Mouse (Mus musculus) neural tube, embryonic 15.5 days (tissue): ENCODE results near the gene Eef1a1. TPM values are rescaled to one million over a fixed set of nuclear protein-coding genes. Genes with fewer than 3 reads are reported as not detected.
A peak's percentile ranks its signal among the peaks of the same experiment; 100 is the strongest.
"Not testable (repeated sequence)": the region's sequence is repeated elsewhere in the genome, so short reads cannot be mapped to it uniquely, and the experiment has no call there.

Experiments
- ATAC-seq: fragments of 200-750 bp; cut with Nextera tagmentation; 2 replicates; pipeline ENCODE4 v1.8.0; 2017; ENCODE audit warnings: mild to moderate bottlenecking, moderate TSS enrichment, moderate library complexity; ENCODE audit not compliant: low FRiP score
- H3K27ac ChIP-seq: fragments of 300-500 bp; sonication (generic); replicated peaks from 2 replicates; pipeline ENCODE4 v1.5.1; 2015; ENCODE audit warnings: mild to moderate bottlenecking, inconsistent platforms
- H3K27me3 ChIP-seq: fragments of 300-500 bp; sonication (generic); replicated peaks from 2 replicates; pipeline ENCODE4 v1.6.1; 2015; ENCODE audit warnings: inconsistent platforms
- H3K36me3 ChIP-seq: fragments of 300-500 bp; sonication (generic); 2 replicates; pipeline ENCODE4 v1.6.1; 2015; ENCODE audit warnings: inconsistent platforms
- H3K4me1 ChIP-seq: fragments of 300-500 bp; sonication (generic); 2 replicates; pipeline ENCODE4 v1.6.1; 2015; ENCODE audit warnings: inconsistent platforms
- H3K4me2 ChIP-seq: fragments of 300-500 bp; sonication (generic); 2 replicates; pipeline ENCODE4 v1.6.1; 2015; ENCODE audit warnings: inconsistent platforms, mild to moderate bottlenecking, moderate library complexity
- H3K4me3 ChIP-seq: fragments of 300-500 bp; sonication (generic); replicated peaks from 2 replicates; pipeline ENCODE4 v1.5.1; 2015; ENCODE audit warnings: mild to moderate bottlenecking, inconsistent platforms
- H3K9ac ChIP-seq: fragments of 300-500 bp; sonication (generic); replicated peaks from 2 replicates; pipeline ENCODE4 v1.6.1; 2015; ENCODE audit warnings: mild to moderate bottlenecking, inconsistent platforms
- H3K9me3 ChIP-seq: fragments of 300-500 bp; sonication (generic); replicated peaks from 2 replicates; pipeline ENCODE4 v1.6.1; 2016; ENCODE audit warnings: inconsistent platforms
- WGBS: fragments of 180-500 bp; shearing (Covaris S2); methylation state at CpG from one replicate; pipeline ENCODE4 v1.1.7; 2015; ENCODE audit warnings: mixed read lengths; 5-methylcytosine and 5-hydroxymethylcytosine counted together
- polyA plus RNA-seq: library from polyadenylated mRNA; unstranded; fragments of >200 nt; fragmentation: Nextera tagmentation; extraction: Ambion mirVana; gene quantifications from 2 replicates; pipeline ENCODE4 v1.2.1, GENCODE M21; 2015

Eef1a1 gene
- polyA plus RNA-seq, 1 experiment from 2014 or later, result 2,707 TPM

DNA sequence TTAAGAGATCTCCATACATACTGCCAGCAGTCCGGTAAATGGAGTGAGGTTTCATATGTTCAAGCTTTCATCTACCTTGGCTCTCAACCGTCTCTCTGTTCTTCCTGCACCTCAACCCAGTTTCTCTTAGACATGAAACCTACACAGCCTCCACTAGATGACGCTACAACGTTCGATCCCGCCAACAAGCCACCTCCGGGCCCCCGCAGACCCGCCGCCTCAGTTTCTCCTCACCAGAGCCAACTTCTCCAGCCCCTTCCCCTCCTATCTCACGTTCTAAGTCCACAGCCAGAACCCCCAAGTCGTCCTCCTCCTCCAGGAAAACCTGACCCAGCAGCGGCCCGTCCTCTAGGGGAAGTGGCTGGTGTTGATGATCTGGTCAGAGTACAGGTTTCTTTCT, 32.7 kb upstream of the Eef1a1 start:
- Histone ChIP-seq H3K4me1 (peaks cover 23% of the 10 kb centered on the region), H3K9ac (peak overlapping the region; percentile 61), H3K27me3 (no peaks in the 10 kb centered on the region), H3K4me3 (peak overlapping the region; percentile 49), H3K9me3 (no peaks in the 10 kb centered on the region), H3K27ac (peak overlapping the region; percentile 77), H3K4me2 (peak overlapping the region; percentile 88), H3K36me3 (no peaks in the 10 kb centered on the region)
- peak; percentile 16 for ATAC-seq
- WGBS, result 36% methylated on average over 14 of the region's 14 CpGs

GRCm38 (mm10) chr9:78520780-78521601, 32.0 kb upstream of the Eef1a1 start:
- peak overlapping the region; percentile 49 for H3K4me3 ChIP-seq
- H3K9me3 ChIP-seq, result no peaks in the 10 kb centered on the region
- WGBS, result 2% methylated on average over 40 of the region's 40 CpGs
- peaks cover 21% of the 10 kb centered on the region for H3K4me1 ChIP-seq
- no peaks in the 10 kb centered on the region for H3K36me3 ChIP-seq
- peak overlapping the region; percentile 77 for H3K27ac ChIP-seq
- peak; percentile 73 for ATAC-seq
- H3K27me3 ChIP-seq, result no peaks in the 10 kb centered on the region
- H3K9ac ChIP-seq, result peak overlapping the region; percentile 61
- peak overlapping the region; percentile 88 for H3K4me2 ChIP-seq

DNA sequence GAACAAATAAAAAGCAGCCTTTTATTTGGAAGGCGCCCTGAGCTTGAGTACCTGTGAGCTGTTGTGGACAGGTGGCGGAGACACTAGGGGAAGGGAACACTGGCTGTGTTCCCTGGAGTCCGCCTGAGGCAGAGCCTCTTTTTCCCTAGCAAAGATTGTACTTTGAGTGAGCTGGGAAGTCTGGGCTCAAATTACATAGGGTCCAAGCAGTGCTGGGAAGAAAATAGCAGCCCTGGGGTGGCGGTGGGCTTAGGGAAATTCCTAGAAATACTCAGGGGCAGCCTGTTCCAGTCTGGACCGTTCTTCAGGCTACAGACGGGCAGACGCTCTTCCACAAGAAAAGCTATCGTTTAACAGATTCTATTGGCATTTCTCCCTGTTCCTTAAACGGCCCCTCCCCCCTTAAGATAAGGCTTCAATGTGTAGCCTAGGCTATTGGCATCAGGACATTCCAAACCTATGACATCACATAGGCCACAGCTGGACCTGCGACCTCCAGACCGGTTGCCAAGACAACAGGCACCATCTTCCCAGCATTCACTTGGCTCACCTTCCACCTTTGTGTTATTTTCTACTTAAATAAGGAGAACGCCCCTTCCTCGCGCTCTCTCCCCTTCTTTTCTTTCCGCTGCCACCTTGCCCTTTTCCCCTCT, 31.3 kb upstream of the Eef1a1 start:
- peak overlapping the region; percentile 49 for H3K4me3 ChIP-seq
- peak overlapping the region; percentile 61 for H3K9ac ChIP-seq
- peaks cover 21% of the 10 kb centered on the region for H3K4me1 ChIP-seq
- H3K9me3 ChIP-seq, result no peaks in the 10 kb centered on the region
- peak; percentile 80 for ATAC-seq
- no peaks in the 10 kb centered on the region for H3K27me3 ChIP-seq
- peak overlapping the region; percentile 77 for H3K27ac ChIP-seq
- 4% methylated on average over 15 of the region's 15 CpGs for WGBS
- H3K36me3 ChIP-seq, result no peaks in the 10 kb centered on the region
- H3K4me2 ChIP-seq, result peak overlapping the region; percentile 88

GRCm38 (mm10) chr9:78517237-78517636, 28.3 kb upstream of the Eef1a1 start:
- H3K27me3 ChIP-seq, ATAC-seq, H3K36me3 ChIP-seq, H3K9me3 ChIP-seq, H3K4me3 ChIP-seq, H3K9ac ChIP-seq, H3K27ac ChIP-seq, H3K4me2 ChIP-seq: not testable (repeated sequence)
- WGBS, result 77% methylated on average over 3 of the region's 3 CpGs
- peaks cover 21% of the 10 kb centered on the region for H3K4me1 ChIP-seq

- no peak overlapping the region for H3K4me2 ChIP-seq
- no peak overlapping the region for H3K4me3 ChIP-seq
- WGBS, result 78% methylated on average over 3 of the region's 3 CpGs
- H3K27ac ChIP-seq, result no peak overlapping the region
- H3K36me3 ChIP-seq, result no peaks in the 10 kb centered on the region; the same call in 1 of the 2 replicates
- no peak overlapping the region for H3K9ac ChIP-seq
- H3K4me1 ChIP-seq, result peaks cover 15% of the 10 kb centered on the region
- H3K27me3 ChIP-seq, result no peaks in the 10 kb centered on the region
- ATAC-seq, result no peak
- no peaks in the 10 kb centered on the region for H3K9me3 ChIP-seq
Observed at GRCm38 (mm10) chr9:78516125-78516524, 27.2 kb upstream of the Eef1a1 start.

DNA sequence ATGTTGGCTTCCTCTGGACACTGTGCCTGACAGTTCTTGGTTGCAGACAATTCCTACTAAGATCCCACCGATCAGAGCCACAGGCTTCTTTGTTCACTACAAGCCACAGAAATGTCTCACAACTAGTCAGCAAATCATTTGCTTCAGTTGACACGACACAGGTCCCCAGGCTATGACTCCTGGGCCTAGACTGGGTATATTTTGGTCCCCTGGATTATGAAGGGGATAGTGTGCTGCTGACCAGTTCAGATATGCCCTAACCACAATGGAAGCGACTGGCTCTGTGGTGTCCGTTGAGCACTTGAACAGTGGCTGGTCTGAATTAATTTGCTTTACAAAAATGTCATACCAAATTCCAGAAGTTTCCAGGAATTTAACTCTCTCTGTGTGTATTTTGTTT, 25.7 kb upstream of the Eef1a1 start:
- no peaks in the 10 kb centered on the region for H3K9me3 ChIP-seq
- no peaks in the 10 kb centered on the region for H3K27me3 ChIP-seq
- H3K27ac ChIP-seq, result no peak overlapping the region
- 87% methylated on average over 4 of the region's 4 CpGs for WGBS
- no peak overlapping the region for H3K4me3 ChIP-seq
- H3K36me3 ChIP-seq, result no peaks in the 10 kb centered on the region; the same call in 1 of the 2 replicates
- peaks cover under 1% of the 10 kb centered on the region; the same call in 1 of the 2 replicates for H3K4me1 ChIP-seq
- no peak overlapping the region for H3K9ac ChIP-seq
- no peak overlapping the region for H3K4me2 ChIP-seq
- no peak for ATAC-seq

DNA sequence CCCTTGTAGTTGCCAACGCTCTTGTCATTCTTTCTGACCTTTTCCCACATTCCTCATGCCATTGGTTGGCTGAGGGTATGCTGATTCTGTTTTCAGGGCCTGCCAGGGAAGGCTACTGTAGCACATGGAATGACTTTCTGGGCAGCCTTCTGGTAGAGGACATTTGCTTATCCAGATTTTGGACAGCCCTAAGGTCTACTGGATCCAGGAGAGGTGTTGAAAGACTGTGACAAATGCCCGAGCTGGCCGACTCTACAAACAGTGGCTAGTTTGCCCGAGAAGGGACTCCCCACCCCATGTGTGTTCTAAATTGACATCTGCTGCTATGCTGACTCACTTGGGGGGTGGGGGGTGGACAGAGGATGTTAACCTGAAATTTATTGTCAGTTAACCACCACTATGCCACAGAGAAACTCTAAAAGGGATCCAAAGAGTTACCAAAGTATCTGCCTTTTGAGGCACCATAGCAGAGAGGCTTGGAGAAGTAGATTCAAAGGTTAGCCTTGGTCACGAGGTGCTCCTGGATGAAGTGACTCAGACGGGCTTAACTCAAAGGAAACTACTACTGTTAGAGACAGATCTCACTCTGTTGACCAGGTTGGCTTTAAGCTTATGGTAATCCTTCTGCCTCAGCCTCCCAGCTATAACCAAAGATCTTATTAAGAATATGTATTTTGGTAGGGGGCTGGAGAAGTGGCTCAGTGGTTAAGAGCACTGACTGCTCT, 25.0 kb upstream of the Eef1a1 start:
- no peaks in the 10 kb centered on the region for H3K9me3 ChIP-seq
- 80% methylated on average over 6 of the region's 6 CpGs for WGBS
- no peak overlapping the region for H3K27ac ChIP-seq
- H3K36me3 ChIP-seq, result peaks cover 2% of the 10 kb centered on the region
- H3K27me3 ChIP-seq, result no peaks in the 10 kb centered on the region
- no peak overlapping the region for H3K4me2 ChIP-seq
- no peak overlapping the region for H3K9ac ChIP-seq
- ATAC-seq, result no peak
- H3K4me1 ChIP-seq, result no peaks in the 10 kb centered on the region
- H3K4me3 ChIP-seq, result no peak overlapping the region

DNA sequence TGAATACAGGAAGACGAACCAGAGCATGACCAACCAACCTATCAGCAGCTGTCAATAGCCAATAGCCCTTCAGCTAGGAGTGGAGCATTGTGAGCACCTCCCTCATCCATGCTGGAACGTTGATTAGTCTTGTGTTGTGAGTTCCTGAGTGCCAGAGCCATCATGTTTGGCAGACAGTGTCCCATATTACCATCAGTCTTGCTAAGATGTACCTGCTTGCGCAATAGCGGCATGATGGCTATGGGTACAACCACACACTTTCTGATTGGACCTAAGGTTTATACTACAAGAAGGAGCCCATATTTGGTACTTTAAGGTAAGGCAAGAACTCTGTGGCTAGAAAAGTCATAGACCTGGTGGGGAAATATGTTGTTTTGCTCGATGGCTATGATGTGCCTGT, 22.8 kb upstream of the Eef1a1 start:
- no peaks in the 10 kb centered on the region for H3K9me3 ChIP-seq
- no peak for ATAC-seq
- H3K36me3 ChIP-seq, result peaks cover 3% of the 10 kb centered on the region
- H3K27me3 ChIP-seq, result no peaks in the 10 kb centered on the region
- 98% methylated on average over 5 of the region's 5 CpGs for WGBS
- no peak overlapping the region for H3K4me2 ChIP-seq
- no peak overlapping the region for H3K27ac ChIP-seq
- no peak overlapping the region for H3K9ac ChIP-seq
- no peak overlapping the region for H3K4me3 ChIP-seq
- no peaks in the 10 kb centered on the region for H3K4me1 ChIP-seq

DNA sequence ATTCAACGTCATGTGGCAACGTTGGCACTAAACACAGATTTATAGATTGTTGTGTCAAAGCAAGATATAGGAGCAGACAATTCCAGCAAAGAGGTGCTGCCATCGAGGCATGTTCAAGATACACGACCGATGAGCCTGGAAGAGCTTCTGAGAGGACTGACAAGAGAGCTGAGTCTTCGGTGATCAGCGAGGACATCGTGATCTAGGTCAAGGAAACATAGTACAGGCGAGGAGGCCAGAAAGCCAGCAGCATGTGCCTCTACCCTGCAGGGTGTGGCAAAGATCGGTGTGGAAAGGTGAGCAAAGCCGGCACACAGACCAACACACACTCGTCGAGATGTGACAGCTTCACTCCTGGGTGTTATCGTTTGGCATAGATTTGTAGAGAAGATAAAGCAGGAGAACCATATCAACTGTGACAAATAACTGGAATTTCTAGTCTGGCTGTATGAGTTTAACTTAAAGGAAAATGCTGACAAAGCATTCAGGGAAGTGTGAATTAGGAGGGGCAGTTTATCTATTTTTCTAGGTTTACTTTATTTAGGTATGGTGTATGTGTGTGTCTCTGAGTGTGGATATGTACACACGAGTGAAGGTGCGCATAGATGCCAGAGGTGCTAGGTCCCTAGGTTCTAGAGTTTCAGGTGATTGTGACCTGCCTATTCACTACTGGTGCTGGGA, 19.3 kb upstream of the Eef1a1 start:
- Histone ChIP-seq H3K27me3 (no peaks in the 10 kb centered on the region), H3K4me3 (no peak overlapping the region), H3K9me3 (no peaks in the 10 kb centered on the region), H3K4me2 (no peak overlapping the region), H3K36me3 (peaks cover 3% of the 10 kb centered on the region), H3K27ac (no peak overlapping the region), H3K9ac (no peak overlapping the region), H3K4me1 (peaks cover 10% of the 10 kb centered on the region)
- no peak for ATAC-seq
- 91% methylated on average over 16 of the region's 16 CpGs for WGBS

DNA sequence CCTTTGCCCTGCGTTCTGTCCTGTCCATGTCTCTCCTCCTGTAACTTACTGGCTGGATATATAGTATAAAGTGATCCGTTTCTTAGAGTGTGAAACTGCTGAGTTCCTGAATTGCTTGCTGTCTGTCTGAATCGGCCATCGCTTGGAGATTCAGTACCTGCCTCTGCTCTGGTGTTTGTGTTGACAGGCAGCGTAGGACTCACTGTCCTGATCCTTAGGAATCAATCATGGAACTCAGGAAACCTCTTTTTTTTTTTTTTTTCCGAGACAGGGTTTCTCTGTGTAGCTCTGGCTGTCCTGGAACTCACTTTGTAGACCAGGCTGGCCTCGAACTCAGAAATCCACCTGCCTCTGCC, 17.7 kb upstream of the Eef1a1 start:
- peaks cover 22% of the 10 kb centered on the region for H3K4me1 ChIP-seq
- peaks cover 3% of the 10 kb centered on the region for H3K36me3 ChIP-seq
- WGBS, result 89% methylated on average over 7 of the region's 7 CpGs
- ATAC-seq, result no peak
- H3K9me3 ChIP-seq, result no peaks in the 10 kb centered on the region
- H3K27me3 ChIP-seq, result no peaks in the 10 kb centered on the region
- H3K9ac ChIP-seq, result no peak overlapping the region
- no peak overlapping the region for H3K4me3 ChIP-seq
- H3K4me2 ChIP-seq, result no peak overlapping the region
- H3K27ac ChIP-seq, result no peak overlapping the region

GRCm38 (mm10) chr9:78506002-78506721, 17.2 kb upstream of the Eef1a1 start:
- Histone ChIP-seq H3K27me3 (no peaks in the 10 kb centered on the region), H3K4me2 (no peak overlapping the region), H3K27ac (no peak overlapping the region), H3K4me3 (no peak overlapping the region), H3K4me1 (peaks cover 22% of the 10 kb centered on the region), H3K9ac (no peak overlapping the region), H3K36me3 (peaks cover 3% of the 10 kb centered on the region; the same call in 1 of the 2 replicates), H3K9me3 (no peaks in the 10 kb centered on the region)
- WGBS, result 80% methylated on average over 11 of the region's 11 CpGs
- no peak for ATAC-seq
